Mouse (Mus musculus): ENCODE results near the gene Hmgcs1.
"Not testable (repeated sequence)": the region's sequence is repeated elsewhere in the genome, so short reads cannot be mapped to it uniquely, and the experiment has no call there.

Gene Hmgcs1

GRCm38 (mm10) chr13:119690039-119690728 is at the start of gene Hmgcs1:
Gene Hmgcs1, plus strand, starts transcription at chr13:119690379.
- in situ Hi-C loops (cut with MboI; ENCODE audit: low sequenced_read_pairs) = no loop called here

GRCm38 (mm10) chr13:119640504-119640903 is 49.7 kb upstream of the Hmgcs1 start:
- in situ Hi-C loops (cut with MboI; ENCODE audit: low sequenced_read_pairs) = no loop called here

GRCm38 (mm10) chr13:119641145-119641544 is 49.0 kb upstream of the Hmgcs1 start:
- in situ Hi-C loops (cut with MboI; ENCODE audit: low sequenced_read_pairs) = no loop called here

- in situ Hi-C loops (cut with MboI; ENCODE audit: low sequenced_read_pairs) = no loop called here
Measured at GRCm38 (mm10) chr13:119644769-119645168, 45.4 kb upstream of the Hmgcs1 start.

GRCm38 (mm10) chr13:119646511-119646910 is 43.7 kb upstream of the Hmgcs1 start:
- in situ Hi-C loops (cut with MboI; ENCODE audit: low sequenced_read_pairs) = no loop called here

GRCm38 (mm10) chr13:119648891-119649698 is 41.1 kb upstream of the Hmgcs1 start:
- in situ Hi-C loops (cut with MboI; ENCODE audit: low sequenced_read_pairs) = no loop called here

- in situ Hi-C loops (cut with MboI; ENCODE audit: low sequenced_read_pairs) = no loop called here
Measured at GRCm38 (mm10) chr13:119649699-119650046, 40.5 kb upstream of the Hmgcs1 start.

- in situ Hi-C loops (cut with MboI; ENCODE audit: low sequenced_read_pairs) = no loop called here
Measured at GRCm38 (mm10) chr13:119654734-119655133, 35.4 kb upstream of the Hmgcs1 start.

GRCm38 (mm10) chr13:119656246-119656645 is 33.9 kb upstream of the Hmgcs1 start:
- in situ Hi-C loops (cut with MboI; ENCODE audit: low sequenced_read_pairs) = no loop called here

GRCm38 (mm10) chr13:119656846-119657416 is 33.2 kb upstream of the Hmgcs1 start:
- in situ Hi-C loops (cut with MboI; ENCODE audit: low sequenced_read_pairs) = no loop called here

GRCm38 (mm10) chr13:119661420-119661819 is 28.8 kb upstream of the Hmgcs1 start:
- in situ Hi-C loops (cut with MboI; ENCODE audit: low sequenced_read_pairs) = not testable (repeated sequence)

GRCm38 (mm10) chr13:119678794-119679193 is 11.4 kb upstream of the Hmgcs1 start:
- in situ Hi-C loops (cut with MboI; ENCODE audit: low sequenced_read_pairs) = no loop called here

GRCm38 (mm10) chr13:119679721-119680120 is 10.5 kb upstream of the Hmgcs1 start:
- in situ Hi-C loops (cut with MboI; ENCODE audit: low sequenced_read_pairs) = no loop called here

- in situ Hi-C loops (cut with MboI; ENCODE audit: low sequenced_read_pairs) = no loop called here
Measured at GRCm38 (mm10) chr13:119681161-119681560, 9.0 kb upstream of the Hmgcs1 start.

- in situ Hi-C loops (cut with MboI; ENCODE audit: low sequenced_read_pairs) = no loop called here
Measured at GRCm38 (mm10) chr13:119684416-119685177, 5.6 kb upstream of the Hmgcs1 start.

- in situ Hi-C loops (cut with MboI; ENCODE audit: low sequenced_read_pairs) = no loop called here
Measured at GRCm38 (mm10) chr13:119689709-119690038, 505 bp upstream of the Hmgcs1 start.

- in situ Hi-C loops (cut with MboI; ENCODE audit: low sequenced_read_pairs) = no loop called here
Measured at GRCm38 (mm10) chr13:119690876-119691620, 869 bp downstream of the Hmgcs1 start.

GRCm38 (mm10) chr13:119691958-119692357 is 1.8 kb downstream of the Hmgcs1 start:
- in situ Hi-C loops (cut with MboI; ENCODE audit: low sequenced_read_pairs) = not testable (repeated sequence)

- in situ Hi-C loops (cut with MboI; ENCODE audit: low sequenced_read_pairs) = no loop called here
Measured at GRCm38 (mm10) chr13:119695676-119696075, 5.5 kb downstream of the Hmgcs1 start.

- in situ Hi-C loops (cut with MboI; ENCODE audit: low sequenced_read_pairs) = no loop called here
Measured at GRCm38 (mm10) chr13:119696496-119696895, 6.3 kb downstream of the Hmgcs1 start.

GRCm38 (mm10) chr13:119698436-119698835 is 8.3 kb downstream of the Hmgcs1 start:
- in situ Hi-C loops (cut with MboI; ENCODE audit: low sequenced_read_pairs) = no loop called here

Data from CH12F3 (cell line).